Mouse (Mus musculus): Measurements from ENCODE around the gene Entpd2. TPM values are rescaled to one million over a fixed set of nuclear protein-coding genes. Genes with fewer than 3 reads are reported as not detected.
"Not testable (repeated sequence)": the region's sequence is repeated elsewhere in the genome, so short reads cannot be mapped to it uniquely, and the experiment has no call there.

Entpd2 gene
- polyA plus RNA-seq, 1 experiment from 2014 or later, result 0.42 TPM

DNA sequence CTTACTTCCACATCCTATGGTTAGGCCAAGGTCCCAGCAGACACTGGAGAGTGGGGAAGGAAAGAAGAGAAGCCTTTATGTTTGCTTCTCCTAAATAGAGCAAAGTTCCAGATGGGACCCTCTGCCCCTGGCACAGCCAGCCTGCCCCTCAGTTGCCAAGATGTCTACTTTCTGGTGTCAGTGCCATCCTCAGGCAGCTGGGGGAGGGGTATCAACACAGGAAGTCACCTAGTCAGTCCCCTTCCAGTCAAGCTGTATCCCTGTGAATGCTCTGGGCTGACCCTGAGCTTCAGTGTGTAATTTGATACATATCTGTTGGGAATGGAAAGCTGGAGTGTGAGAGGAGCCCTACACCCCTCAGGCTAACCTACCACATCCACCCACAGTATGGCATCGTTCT lies 1.3 kb downstream of the Entpd2 start:
- peaks cover 80% of the 10 kb centered on the region for H3K27me3 ChIP-seq
- ATAC-seq (ENCODE audit: insufficient number of reproducible peaks, insufficient read depth, low FRiP score, low TSS enrichment), result no peak

DNA sequence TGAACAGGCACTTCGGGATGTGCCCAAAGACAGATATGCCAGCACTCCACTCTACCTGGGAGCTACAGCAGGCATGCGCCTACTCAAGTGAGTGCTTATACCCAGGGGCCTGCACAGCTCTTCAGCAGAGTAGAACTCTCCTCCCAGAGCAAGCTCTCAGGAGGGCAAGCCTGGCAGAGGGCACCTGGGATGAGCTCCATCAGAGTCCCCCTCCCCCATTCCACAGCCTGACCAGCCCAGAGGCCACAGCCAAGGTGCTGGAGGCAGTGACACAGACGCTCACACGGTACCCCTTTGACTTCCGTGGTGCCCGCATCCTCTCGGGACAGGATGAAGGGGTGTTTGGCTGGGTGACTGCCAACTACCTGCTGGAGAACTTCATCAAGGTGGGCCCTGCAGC lies 2.4 kb downstream of the Entpd2 start:
- H3K27ac ChIP-seq, result no peak overlapping the region
- H3K36me3 ChIP-seq, result no peaks in the 10 kb centered on the region
- no peaks in the 10 kb centered on the region for H3K9me3 ChIP-seq
- H3K27me3 ChIP-seq, result peaks cover 91% of the 10 kb centered on the region
- H3K9ac ChIP-seq, result no peak overlapping the region
- H3K4me3 ChIP-seq, result no peak overlapping the region
- peaks cover 19% of the 10 kb centered on the region; the same call in 1 of the 2 replicates for H3K4me1 ChIP-seq
- H3K4me2 ChIP-seq (replicated peaks), result no peak overlapping the region
- WGBS, result 90% methylated on average over 7 of the region's 7 CpGs
- no peak for ATAC-seq (ENCODE audit: insufficient number of reproducible peaks, insufficient read depth, low FRiP score, low TSS enrichment)

More for the DNA sequence above, 1.3 kb downstream of the Entpd2 start:
- 26% methylated on average over 1 of the region's 1 CpGs for WGBS
- no peaks in the 10 kb centered on the region for H3K9me3 ChIP-seq
- H3K4me1 ChIP-seq, result peaks cover 14% of the 10 kb centered on the region; the same call in 1 of the 2 replicates
- no peak overlapping the region for H3K4me2 ChIP-seq (replicated peaks)
- no peaks in the 10 kb centered on the region for H3K36me3 ChIP-seq
- H3K4me3 ChIP-seq, result no peak overlapping the region
- no peak overlapping the region for H3K9ac ChIP-seq
- no peak overlapping the region for H3K27ac ChIP-seq

DNA sequence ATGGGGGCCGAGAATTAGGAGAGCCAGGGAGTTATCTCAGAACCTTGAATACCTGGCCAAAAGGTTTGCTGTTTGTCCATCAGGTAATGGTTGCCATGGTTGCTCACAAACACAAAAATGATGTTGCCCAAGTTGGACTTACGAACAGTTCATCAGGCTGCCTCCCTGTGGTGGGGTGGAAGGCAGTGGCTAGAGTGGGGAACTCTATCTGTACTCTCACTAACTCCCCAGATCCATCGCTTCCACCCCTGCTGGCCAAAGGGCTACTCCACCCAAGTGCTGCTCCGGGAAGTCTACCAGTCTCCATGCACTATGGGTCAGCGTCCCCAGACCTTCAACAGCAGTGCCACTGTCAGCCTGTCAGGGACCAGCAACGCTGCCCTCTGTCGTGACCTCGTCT lies 3.4 kb downstream of the Entpd2 start, which contains the start of gene Npdc1:
Npdc1 (plus strand) TSS at position 301 of the 400 bp plus-strand sequence.
- H3K9ac ChIP-seq, result no peak within 1 kb of the TSS
- H3K4me1 ChIP-seq, result peaks cover 19% of the 10 kb centered on the region; the same call in 1 of the 2 replicates
- peaks cover 100% of the 10 kb centered on the region for H3K27me3 ChIP-seq
- no peak within 1 kb of the TSS for H3K4me3 ChIP-seq
- no peaks in the 10 kb centered on the region for H3K36me3 ChIP-seq
- H3K4me2 ChIP-seq (replicated peaks), result no peak within 1 kb of the TSS
- no peak for ATAC-seq (ENCODE audit: insufficient number of reproducible peaks, insufficient read depth, low FRiP score, low TSS enrichment)
- no peak within 1 kb of the TSS for H3K27ac ChIP-seq
- 61% methylated on average over 8 of the region's 8 CpGs for WGBS
- H3K9me3 ChIP-seq, result no peaks in the 10 kb centered on the region

DNA sequence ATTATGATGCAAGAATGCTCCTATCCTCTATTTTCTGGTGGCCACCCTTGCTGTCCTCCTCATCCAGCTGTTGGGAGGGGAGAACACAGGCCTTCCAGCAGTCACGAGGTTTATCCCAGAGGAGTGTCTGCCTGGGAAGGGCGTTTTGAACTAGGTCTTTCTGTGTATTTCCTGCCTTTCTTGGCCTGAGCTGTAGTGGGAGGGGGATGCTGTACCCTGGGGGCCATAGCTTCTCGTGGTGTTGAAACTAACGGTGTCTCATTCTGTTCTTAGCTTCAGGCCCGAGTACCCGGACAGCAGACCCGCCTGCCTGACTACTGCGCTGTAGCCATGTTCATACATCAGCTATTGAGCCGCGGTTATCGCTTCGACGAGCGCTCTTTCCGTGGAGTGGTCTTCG lies 4.6 kb downstream of the Entpd2 start:
- Histone ChIP-seq H3K9ac (no peak overlapping the region), H3K4me3 (no peak overlapping the region), H3K4me1 (peaks cover 12% of the 10 kb centered on the region; the same call in 1 of the 2 replicates), H3K27ac (no peak overlapping the region), H3K4me2 (replicated peaks) (peak overlapping the region; percentile 27), H3K27me3 (peaks cover 96% of the 10 kb centered on the region), H3K9me3 (no peaks in the 10 kb centered on the region), H3K36me3 (no peaks in the 10 kb centered on the region)
- ATAC-seq (ENCODE audit: insufficient number of reproducible peaks, insufficient read depth, low FRiP score, low TSS enrichment), result no peak
- WGBS, result 16% methylated on average over 16 of the region's 16 CpGs

DNA sequence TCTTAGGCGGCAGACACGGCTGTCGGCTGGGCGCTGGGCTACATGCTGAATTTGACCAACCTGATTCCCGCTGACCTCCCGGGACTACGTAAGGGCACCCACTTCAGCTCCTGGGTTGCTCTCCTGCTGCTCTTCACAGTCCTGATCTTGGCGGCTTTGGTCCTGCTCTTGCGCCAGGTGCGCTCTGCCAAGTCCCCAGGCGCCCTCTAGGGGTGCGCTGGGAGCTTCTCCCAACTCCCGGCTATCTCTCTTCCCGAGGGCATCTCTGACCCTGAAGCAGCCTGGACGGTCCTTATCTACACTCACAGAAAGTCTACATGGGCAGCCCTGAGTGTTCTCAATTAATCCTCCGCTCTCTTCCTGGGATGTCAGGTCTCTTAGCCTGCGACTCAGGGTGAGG lies 5.1 kb downstream of the Entpd2 start:
- no peaks in the 10 kb centered on the region for H3K9me3 ChIP-seq
- no peak for ATAC-seq (ENCODE audit: insufficient number of reproducible peaks, insufficient read depth, low FRiP score, low TSS enrichment)
- peak overlapping the region; percentile 27 for H3K4me2 ChIP-seq (replicated peaks)
- H3K4me3 ChIP-seq, result no peak overlapping the region
- H3K36me3 ChIP-seq, result no peaks in the 10 kb centered on the region
- WGBS, result 2% methylated on average over 17 of the region's 17 CpGs
- peaks cover 91% of the 10 kb centered on the region for H3K27me3 ChIP-seq
- H3K9ac ChIP-seq, result no peak overlapping the region
- H3K4me1 ChIP-seq, result peaks cover 9% of the 10 kb centered on the region; the same call in 1 of the 2 replicates
- H3K27ac ChIP-seq, result no peak overlapping the region

DNA sequence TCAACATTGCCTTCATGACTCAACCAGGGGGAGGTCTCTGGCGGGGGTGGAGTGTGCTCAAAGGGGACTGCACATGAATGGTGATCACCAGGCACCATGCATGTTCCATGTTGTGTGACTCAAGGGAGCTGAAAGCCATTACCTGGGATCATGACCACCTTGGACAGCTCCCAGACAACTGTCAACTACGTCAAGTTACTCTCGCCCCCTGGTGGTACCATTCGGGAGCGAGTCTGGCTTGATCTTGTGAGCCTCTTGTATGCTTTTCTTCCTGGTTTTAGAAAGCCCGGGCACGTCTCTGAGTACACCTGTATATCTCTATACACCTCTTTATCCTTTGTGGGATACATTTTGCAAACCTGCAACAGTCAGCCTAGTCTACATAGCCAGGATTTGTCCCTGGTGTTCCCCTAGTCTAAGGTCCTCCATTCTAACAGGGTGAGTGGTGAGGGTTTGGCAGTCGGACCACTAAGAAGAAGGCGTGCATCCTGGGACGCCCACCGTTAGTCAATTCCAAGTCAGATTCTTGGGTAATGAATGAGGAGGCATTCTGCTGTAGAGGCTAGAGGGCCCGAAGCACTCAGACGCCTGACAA lies 6.8 kb downstream of the Entpd2 start:
- ATAC-seq (ENCODE audit: insufficient number of reproducible peaks, insufficient read depth, low FRiP score, low TSS enrichment), result 0 out of 2 replicates have a peak, but pooled peaks have one; percentile 15
- WGBS, result under 1% methylated on average over 13 of the region's 13 CpGs
- Histone ChIP-seq H3K27ac (no peak overlapping the region), H3K4me3 (peak overlapping the region; percentile 62), H3K9ac (no peak overlapping the region), H3K9me3 (no peaks in the 10 kb centered on the region), H3K36me3 (no peaks in the 10 kb centered on the region), H3K27me3 (peaks cover 78% of the 10 kb centered on the region), H3K4me1 (0 out of 2 replicates have a peak, but pooled peaks cover 5% of the 10 kb centered on the region), H3K4me2 (replicated peaks) (peak overlapping the region; percentile 79)

DNA sequence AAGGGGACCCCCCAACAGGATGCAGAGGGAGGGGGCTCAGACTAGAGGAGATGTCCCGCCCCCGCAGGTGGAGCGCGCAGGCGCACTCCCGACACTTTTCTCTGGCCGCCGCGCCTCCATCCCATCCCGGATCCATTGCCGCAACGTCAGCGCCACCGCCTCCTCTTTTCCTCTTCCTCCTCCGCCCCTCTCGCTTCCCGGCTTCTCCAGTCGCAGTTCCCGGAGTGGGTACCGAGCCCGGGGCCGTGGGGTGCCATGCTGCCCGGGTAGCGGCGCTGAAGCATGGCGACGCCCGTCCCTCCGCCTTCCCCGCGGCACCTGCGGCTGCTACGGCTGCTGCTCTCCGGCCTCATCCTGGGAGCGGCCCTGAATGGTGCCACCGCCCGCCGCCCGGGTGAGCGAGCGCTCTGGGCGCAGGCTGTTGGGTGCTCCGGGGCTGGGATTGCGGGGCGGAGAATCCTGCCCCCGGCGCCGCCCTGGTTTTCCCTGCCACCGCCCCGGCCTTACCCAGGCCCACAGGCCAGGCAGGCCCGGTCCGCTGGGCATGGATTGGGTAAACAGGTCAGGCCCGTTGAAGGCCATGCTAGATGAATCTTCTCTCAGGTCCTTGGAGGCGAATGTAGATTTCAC lies 7.4 kb downstream of the Entpd2 start:
- Histone ChIP-seq H3K9ac (peak overlapping the region; percentile 63), H3K27me3 (peaks cover 72% of the 10 kb centered on the region), H3K4me3 (peak overlapping the region; percentile 62), H3K27ac (peak overlapping the region; percentile 23; the same call in 1 of the 2 replicates), H3K9me3 (no peaks in the 10 kb centered on the region), H3K36me3 (no peaks in the 10 kb centered on the region), H3K4me2 (replicated peaks) (peak overlapping the region; percentile 79), H3K4me1 (0 out of 2 replicates have a peak, but pooled peaks cover 5% of the 10 kb centered on the region)
- ATAC-seq (ENCODE audit: insufficient number of reproducible peaks, insufficient read depth, low FRiP score, low TSS enrichment), result no peak
- 2% methylated on average over 54 of the region's 54 CpGs for WGBS

DNA sequence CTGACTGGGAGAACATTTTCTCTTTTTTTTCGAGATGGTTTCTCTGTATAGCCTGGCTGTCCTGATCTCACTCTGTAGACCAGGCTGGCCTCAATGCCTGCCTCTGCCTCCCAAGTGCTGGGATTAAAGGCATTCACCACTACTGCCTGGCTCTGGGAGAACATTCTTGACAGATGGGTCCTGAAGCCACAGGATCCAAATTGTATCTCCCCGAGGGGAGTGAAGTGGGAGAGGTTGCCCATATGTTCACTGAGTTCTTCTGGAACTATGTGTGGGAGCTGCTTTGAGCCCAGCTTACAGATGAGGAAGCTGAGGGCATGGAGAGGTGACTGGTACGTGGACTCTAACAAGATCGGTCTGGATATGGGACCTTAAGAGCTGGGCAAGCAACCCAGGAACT lies 8.3 kb downstream of the Entpd2 start:
- no peak overlapping the region for H3K9ac ChIP-seq
- no peaks in the 10 kb centered on the region for H3K9me3 ChIP-seq
- no peak overlapping the region for H3K27ac ChIP-seq
- 0 out of 2 replicates have a peak, but pooled peaks cover 5% of the 10 kb centered on the region for H3K4me1 ChIP-seq
- H3K36me3 ChIP-seq, result no peaks in the 10 kb centered on the region
- no peak for ATAC-seq (ENCODE audit: insufficient number of reproducible peaks, insufficient read depth, low FRiP score, low TSS enrichment)
- H3K4me3 ChIP-seq, result 0 out of 2 replicates have a peak overlapping the region, but pooled peaks have one; percentile 62
- peak overlapping the region; percentile 79 for H3K4me2 ChIP-seq (replicated peaks)
- 80% methylated on average over 4 of the region's 4 CpGs for WGBS
- peaks cover 63% of the 10 kb centered on the region for H3K27me3 ChIP-seq

DNA sequence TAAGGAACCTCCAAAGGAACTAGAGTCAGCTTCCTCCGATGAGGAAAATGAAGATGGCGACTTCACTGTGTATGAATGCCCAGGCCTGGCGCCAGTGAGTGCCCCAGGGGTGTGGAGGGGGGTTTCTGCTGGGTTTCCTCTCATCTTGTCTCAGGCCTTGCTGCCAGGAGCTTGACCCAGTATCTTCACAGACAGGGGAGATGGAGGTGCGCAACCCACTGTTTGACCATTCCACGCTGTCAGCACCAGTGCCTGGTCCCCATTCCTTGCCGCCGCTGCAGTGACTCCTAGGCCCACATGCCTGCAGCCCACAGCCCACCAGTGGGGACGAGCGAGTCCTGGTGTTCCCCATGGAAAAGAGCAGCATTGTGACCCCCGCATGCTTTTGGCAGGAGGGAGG lies 13.2 kb downstream of the Entpd2 start:
- no peaks in the 10 kb centered on the region for H3K4me1 ChIP-seq
- no peak overlapping the region for H3K4me3 ChIP-seq
- no peak overlapping the region for H3K9ac ChIP-seq
- H3K27me3 ChIP-seq, result peaks cover 13% of the 10 kb centered on the region
- H3K9me3 ChIP-seq, result no peaks in the 10 kb centered on the region
- no peak overlapping the region for H3K27ac ChIP-seq
- WGBS, result 87% methylated on average over 10 of the region's 10 CpGs
- no peak overlapping the region for H3K4me2 ChIP-seq (replicated peaks)
- no peaks in the 10 kb centered on the region for H3K36me3 ChIP-seq
- ATAC-seq (ENCODE audit: insufficient number of reproducible peaks, insufficient read depth, low FRiP score, low TSS enrichment), result no peak

DNA sequence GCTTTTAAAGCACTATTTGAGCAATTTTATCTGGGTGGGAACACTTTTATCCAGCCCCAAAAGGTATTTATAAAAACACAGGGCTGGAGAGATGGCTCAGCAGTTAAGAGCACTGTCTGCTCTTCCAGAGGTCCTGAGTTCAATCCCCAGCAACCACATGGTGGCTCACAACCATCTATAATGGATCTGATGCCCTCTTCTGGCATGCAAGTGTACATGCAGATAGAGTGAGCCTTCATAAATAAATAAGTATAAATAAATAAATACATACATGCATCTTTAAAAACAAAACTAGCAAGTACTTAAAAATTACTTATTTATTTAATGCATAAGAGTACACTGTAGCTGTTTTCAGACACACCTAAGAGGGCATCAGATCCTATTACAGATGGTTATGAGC lies 17.8 kb downstream of the Entpd2 start:
- H3K9ac ChIP-seq; H3K4me3 ChIP-seq; H3K4me2 ChIP-seq (replicated peaks); H3K9me3 ChIP-seq; H3K27me3 ChIP-seq; H3K4me1 ChIP-seq; H3K36me3 ChIP-seq; H3K27ac ChIP-seq; ATAC-seq (ENCODE audit: insufficient number of reproducible peaks, insufficient read depth, low FRiP score, low TSS enrichment): not testable (repeated sequence)

DNA sequence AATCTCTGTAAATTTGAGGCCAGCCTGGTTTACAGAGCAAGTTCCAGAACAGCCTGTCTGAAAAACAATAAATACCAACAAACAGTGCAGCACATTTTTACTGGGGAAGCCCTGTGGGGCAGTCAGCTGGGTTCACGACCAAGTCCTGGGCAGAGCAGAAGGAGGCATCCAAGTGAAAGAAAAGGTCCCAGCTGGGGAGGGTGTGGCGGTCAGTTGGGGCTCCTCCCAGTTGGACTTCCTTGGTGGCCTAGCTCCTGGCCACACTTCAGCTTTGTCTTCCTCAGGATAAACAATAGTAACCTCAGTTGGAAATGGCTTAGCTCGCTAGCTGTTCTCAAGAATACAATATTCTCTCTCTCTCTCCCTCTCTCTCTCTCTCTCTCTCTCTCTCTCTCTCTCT lies 21.8 kb downstream of the Entpd2 start:
- Histone ChIP-seq H3K9me3 (no peaks in the 10 kb centered on the region), H3K4me3 (no peak overlapping the region), H3K27ac (no peak overlapping the region), H3K36me3 (no peaks in the 10 kb centered on the region), H3K27me3 (peaks cover under 1% of the 10 kb centered on the region; the same call in 1 of the 2 replicates), H3K4me2 (replicated peaks) (no peak overlapping the region), H3K4me1 (no peaks in the 10 kb centered on the region), H3K9ac (no peak overlapping the region)
- ATAC-seq (ENCODE audit: insufficient number of reproducible peaks, insufficient read depth, low FRiP score, low TSS enrichment), result no peak
- 25% methylated on average over 3 of the region's 3 CpGs for WGBS

DNA sequence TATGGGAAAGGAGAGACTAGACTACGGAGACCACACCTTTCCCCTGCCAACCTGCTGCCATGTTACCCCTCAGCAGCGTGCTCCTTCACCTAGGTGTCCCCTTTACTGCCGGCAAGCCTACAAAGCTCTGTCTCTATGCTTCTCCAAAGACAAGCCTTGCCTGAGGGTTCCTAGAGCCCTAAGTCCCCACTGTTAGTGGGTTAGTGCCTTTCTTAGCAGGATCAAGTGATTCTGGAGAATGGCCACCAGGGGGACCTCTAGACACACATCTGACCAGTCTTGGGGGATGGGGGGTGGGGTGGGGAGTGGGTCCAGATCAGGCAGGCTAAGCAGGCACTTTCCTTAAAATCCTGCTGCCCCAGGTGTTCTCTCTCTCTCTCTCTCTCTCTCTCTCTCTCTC lies 26.2 kb downstream of the Entpd2 start:
- WGBS, result 24% methylated on average over 3 of the region's 3 CpGs
- no peak for ATAC-seq (ENCODE audit: insufficient number of reproducible peaks, insufficient read depth, low FRiP score, low TSS enrichment)
- Histone ChIP-seq H3K4me1 (no peaks in the 10 kb centered on the region), H3K4me2 (replicated peaks) (no peak overlapping the region), H3K4me3 (no peak overlapping the region), H3K9ac (no peak overlapping the region), H3K36me3 (no peaks in the 10 kb centered on the region), H3K27ac (no peak overlapping the region), H3K9me3 (no peaks in the 10 kb centered on the region), H3K27me3 (peaks cover 42% of the 10 kb centered on the region)

Data from embryonic facial prominence, embryonic 12.5 days (tissue).